Mouse (Mus musculus) testis, adult 2 months (tissue): Measurements from ENCODE around the gene Slc16a5.

Experiments used
- CTCF ChIP-seq: fragments of 200-500 bp; IDR thresholded peaks from 2 replicates; pipeline ENCODE4 v1.5.1; 2012; ENCODE audit warnings: low read depth, mild to moderate bottlenecking, inconsistent platforms, low read length, moderate library complexity; ENCODE audit not compliant: control insufficient read depth, insufficient read depth, insufficient replicate concordance
- POLR2A ChIP-seq: fragments of 200-500 bp; IDR thresholded peaks from 2 replicates; pipeline ENCODE4 v1.6.1; 2012; ENCODE audit warnings: low read depth, mild to moderate bottlenecking, inconsistent platforms, low read length, moderate library complexity; ENCODE audit not compliant: control insufficient read depth

- TF ChIP-seq CTCF (no peak), POLR2A (no peak)
Observed at GRCm38 (mm10) chr11:115462243-115462891, at the start of gene Slc16a5.
